Mouse (Mus musculus): ENCODE data around the gene Ntrk3.

Ntrk3 gene

GRCm38 (mm10) chr7:78443373-78444036, 294.3 kb downstream of the Ntrk3 start:
- no peak for DNase-seq (ENCODE audit: low read depth)

GRCm38 (mm10) chr7:78441706-78442105, 296.1 kb downstream of the Ntrk3 start:
- no peak for DNase-seq (ENCODE audit: low read depth)

DNA sequence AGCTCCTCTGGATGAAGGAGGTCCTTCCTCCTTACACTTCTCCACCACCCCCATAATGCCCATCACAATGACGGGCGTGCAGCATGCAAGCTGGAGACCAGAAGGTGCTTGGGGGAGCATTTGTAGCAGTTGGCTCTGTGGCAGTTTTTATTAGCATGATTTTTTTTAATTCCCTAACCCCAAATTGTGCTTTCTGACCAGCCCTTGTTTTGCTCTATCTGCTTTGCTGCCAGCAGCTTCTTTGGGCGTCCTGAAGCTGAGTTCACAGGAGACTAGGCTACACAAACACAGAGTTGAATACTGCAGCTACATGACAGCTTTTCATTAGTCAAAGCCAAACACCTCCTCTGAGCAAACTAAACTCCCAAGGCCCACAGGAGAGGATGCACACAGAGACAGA, 296.9 kb downstream of the Ntrk3 start:
- no peak for DNase-seq (ENCODE audit: low read depth)

DNA sequence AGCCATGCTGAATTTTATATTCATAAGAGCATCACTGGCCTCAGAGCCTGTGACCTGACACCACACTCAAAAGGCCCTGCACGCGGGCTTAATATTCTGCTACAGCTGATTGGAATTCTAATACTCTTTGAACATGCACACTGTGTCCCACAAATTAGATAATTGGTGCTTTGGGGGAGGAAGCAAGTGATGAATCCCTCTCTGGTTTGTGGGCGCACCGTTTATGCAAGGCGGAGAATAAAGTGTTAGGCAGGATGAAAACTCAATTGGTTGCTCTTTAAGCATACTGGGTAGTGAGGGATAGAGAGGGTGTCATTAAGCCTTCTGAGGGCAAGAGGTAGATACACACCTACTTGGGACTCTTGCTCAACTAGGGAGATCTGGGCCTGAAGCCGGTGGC, 297.3 kb downstream of the Ntrk3 start:
- no peak for DNase-seq (ENCODE audit: low read depth)

- DNase-seq (ENCODE audit: low read depth): no peak
Measured at GRCm38 (mm10) chr7:78439361-78440120, 298.3 kb downstream of the Ntrk3 start.

GRCm38 (mm10) chr7:78433617-78434144, 304.1 kb downstream of the Ntrk3 start:
- DNase-seq (ENCODE audit: low read depth): no peak

GRCm38 (mm10) chr7:78431611-78432010, 306.2 kb downstream of the Ntrk3 start:
- no peak for DNase-seq (ENCODE audit: low read depth)

DNA sequence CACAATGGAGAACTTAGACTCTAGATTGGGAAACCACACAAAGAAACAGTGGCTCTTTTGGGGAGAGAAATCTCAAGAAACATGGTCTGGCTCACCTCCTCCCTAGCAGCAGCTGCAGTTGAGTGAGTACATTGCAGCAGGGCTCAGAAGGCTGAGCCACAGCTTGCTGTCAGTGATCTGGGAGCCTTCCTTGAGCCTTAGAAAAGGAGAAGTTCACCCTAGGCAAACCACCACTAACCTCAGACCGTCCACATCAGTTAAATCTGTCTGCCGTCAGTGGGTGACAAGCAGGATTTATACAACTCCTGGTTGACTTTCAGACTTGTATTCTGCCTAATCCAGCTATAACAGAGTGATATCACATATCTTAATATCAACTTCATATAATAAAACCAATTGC, 325.6 kb downstream of the Ntrk3 start:
- no peak for DNase-seq (ENCODE audit: low read depth)

GRCm38 (mm10) chr7:78409970-78410369, 327.8 kb downstream of the Ntrk3 start:
- no peak for DNase-seq (ENCODE audit: low read depth)

DNA sequence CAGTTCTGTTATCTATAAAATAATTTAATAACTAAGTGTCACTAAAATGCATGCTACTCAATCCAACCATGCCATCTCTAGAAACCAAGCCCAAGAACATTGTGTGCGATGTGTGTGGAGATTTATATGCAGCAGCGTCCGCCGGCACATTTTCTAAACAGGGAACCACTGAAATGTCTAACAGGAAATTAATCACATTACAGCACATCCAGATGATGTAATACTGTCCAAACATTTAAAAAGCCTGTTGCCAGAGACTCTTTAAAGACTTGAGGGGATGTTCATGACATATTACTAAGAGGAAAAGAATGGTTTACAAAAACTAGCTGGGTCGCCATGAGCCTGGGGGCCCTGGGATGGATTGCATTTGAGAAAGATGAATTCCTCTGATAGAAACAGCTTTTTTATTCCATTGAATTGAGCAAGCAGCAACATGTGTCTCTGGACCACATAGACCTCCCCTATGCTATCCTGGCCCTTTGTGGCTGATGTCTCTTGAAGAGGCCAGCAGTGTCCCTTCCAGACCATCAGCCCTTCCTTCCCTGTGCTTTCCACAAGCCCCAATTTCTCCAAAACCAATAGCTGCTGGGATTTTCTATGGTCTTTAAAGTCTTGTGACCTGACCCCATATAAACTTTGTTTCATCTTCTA, 331.0 kb downstream of the Ntrk3 start:
- DNase-seq (ENCODE audit: low read depth): no peak

DNA sequence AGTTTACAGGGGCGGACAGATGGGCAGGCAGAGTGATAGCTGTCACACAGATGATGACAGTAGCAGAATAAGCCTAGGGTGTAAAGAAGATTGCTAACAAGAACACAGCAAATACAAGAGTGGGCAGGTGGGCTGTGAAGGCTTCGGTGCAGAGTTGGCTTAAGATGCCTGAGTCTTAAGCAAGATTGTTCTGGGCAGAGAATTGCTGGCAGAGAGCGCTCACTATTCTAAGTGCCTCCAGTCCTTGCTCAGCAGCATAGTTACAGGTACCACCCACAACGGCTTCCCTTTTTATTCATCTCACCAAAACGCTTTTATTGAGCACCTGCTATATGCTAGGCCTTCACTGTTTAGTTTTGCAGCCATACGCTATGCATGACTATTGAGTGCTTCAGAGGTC, 333.3 kb downstream of the Ntrk3 start:
- DNase-seq (ENCODE audit: low read depth): no peak

DNA sequence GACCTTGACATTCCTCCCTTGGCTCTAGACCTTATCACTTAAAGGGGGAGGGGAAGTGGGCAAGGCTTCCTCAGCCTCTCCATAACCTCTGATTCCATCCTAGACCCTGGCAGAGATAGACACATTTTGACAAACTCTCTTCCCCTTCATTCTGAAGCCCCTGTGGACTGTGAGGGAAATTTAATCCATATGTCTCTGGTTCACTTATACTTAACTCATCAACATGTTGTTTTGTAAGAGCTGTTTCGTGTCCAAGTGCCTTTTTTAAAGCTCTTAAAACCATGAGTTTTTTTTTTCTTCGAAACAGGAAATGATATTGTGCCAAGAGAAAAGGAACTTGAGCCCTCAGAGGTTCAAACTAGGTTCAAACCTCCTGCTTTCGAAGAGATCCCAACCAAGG, 335.3 kb downstream of the Ntrk3 start:
- no peak for DNase-seq (ENCODE audit: low read depth)

DNA sequence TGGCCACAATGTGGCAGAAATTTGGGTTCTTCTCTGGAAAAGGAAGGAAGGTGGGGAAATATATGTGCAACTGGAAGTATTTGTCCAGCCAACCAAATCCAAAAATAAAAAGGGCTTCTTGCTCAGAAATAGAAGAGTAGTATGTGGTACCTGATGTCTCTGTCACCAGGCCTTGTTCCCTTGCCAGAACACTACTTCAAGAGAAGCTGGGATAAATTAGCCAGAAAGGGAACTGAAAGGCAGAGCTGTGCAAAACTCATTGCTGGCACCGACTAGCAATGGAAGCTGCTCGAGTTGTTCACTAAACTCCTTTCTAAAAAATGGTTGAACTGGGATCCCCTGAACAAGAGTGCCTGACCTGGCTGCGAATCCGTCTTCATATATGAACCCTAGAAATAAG, 337.6 kb downstream of the Ntrk3 start:
- DNase-seq (ENCODE audit: low read depth): no peak

- no peak for DNase-seq (ENCODE audit: low read depth)
Measured at GRCm38 (mm10) chr7:78398377-78398776, 339.4 kb downstream of the Ntrk3 start.

DNA sequence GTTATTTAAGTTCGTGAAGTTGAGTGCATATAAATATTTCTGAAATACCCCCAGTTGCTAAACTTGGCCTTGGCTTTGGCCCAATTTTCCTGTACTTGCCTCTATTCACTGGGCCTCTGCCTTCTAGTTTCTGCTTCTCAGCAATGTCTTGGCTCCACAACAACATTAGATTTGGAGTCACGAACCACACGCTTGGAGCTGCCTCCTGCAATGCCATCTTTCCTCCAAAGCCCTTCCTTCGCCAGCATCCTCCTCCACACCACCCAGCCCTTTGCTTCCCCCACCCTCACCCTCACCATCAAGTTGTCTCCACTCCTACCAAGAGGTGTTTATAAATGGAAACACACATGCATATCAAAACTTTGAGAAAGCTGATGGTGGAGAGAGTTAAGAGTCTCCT, 340.6 kb downstream of the Ntrk3 start:
- DNase-seq (ENCODE audit: low read depth): no peak

GRCm38 (mm10) chr7:78390019-78390418, 347.8 kb downstream of the Ntrk3 start:
- DNase-seq (ENCODE audit: low read depth): no peak

- DNase-seq (ENCODE audit: low read depth): no peak
Measured at GRCm38 (mm10) chr7:78388101-78388500, 349.7 kb downstream of the Ntrk3 start.

- DNase-seq (ENCODE audit: low read depth): no peak
Measured at GRCm38 (mm10) chr7:78385971-78386370, 351.8 kb downstream of the Ntrk3 start.

DNA sequence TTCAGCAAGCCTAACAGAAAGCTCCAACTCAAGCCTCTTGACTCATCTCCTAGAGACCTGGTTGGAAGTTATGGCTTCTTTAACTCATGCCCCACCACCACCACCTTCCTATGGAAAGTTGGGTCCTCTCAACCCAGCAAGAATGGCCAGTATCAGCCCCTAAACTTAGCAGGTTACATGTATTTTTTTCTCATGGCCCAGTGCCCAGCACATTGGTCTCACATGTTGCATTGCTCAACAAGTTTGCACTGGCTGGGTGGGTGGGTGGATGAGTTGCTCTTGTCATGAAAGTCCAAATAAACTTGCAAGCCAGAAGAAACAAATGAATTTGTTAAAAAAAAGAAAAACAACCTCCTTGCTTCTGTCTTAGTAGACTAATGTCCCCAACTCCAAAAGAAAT, 353.7 kb downstream of the Ntrk3 start:
- no peak for DNase-seq (ENCODE audit: low read depth)

DNA sequence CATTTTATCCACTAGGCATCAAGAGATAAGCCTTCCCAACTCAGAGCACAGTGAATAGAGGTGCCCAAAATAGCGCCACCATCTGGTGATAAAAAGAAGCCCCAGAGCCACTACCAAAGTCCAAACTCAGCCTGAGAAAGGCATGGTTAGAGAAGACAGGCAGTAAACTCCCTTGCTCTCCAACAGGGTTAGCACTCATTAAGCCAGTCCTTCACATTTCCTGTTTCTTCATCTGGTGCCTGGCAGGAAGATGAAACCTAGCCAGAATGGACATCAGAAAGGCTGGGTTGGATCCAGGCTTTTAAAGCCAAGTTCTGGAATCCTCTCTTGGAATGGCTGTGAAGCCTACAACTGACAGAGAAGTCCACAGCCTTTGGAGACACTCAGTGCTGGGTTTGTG, 355.7 kb downstream of the Ntrk3 start:
- no peak for DNase-seq (ENCODE audit: low read depth)

- DNase-seq (ENCODE audit: low read depth): no peak
Measured at GRCm38 (mm10) chr7:78379784-78380183, 358.0 kb downstream of the Ntrk3 start.

DNA sequence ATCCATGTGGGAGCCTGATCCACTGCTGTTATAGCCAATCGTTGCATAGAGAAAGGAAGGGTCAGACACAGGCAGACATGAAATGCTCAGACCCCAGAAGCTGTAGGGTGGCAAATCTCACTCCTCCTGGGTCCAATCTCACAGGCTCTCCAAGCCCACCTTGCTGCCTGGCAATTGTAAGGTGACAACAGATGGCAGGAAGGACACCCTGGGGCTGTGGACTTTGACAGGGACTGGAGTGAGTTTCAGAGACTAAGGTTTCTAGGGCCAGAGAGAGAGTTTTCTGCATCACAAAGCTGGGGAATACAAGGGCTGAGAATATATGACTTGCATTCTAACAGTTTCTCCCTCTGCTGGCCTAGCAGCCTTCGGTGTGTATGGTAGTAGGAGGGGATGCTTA, 359.5 kb downstream of the Ntrk3 start:
- DNase-seq (ENCODE audit: low read depth): no peak

- no peak for DNase-seq (ENCODE audit: low read depth)
Measured at GRCm38 (mm10) chr7:78376875-78377274, 360.9 kb downstream of the Ntrk3 start.
